Mouse (Mus musculus) B cell, adult (primary cell): ENCODE measurements around the gene Olfr313. TPM values are rescaled to one million over a fixed set of nuclear protein-coding genes. Genes with fewer than 3 reads are reported as not detected.

Source experiments
- total RNA-seq: library from RNA; stranded (reverse); gene quantifications from 4 replicates; pipeline ENCODE4 v1.2.4, GENCODE M21; 2023; ENCODE audit not compliant: inconsistent age

Olfr313 gene
- total RNA-seq = not detected in 4 replicates

GRCm38 (mm10) chr11:58814700-58815099 is at the start of gene Olfr313:
Gene Olfr313, plus strand, starts transcription at chr11:58815000.

GRCm38 (mm10) chr11:58772888-58773287 is 41.9 kb upstream of the Olfr313 start, which contains the start of gene Olfr315:
Gene Olfr315, plus strand, starts transcription at chr11:58773188.

GRCm38 (mm10) chr11:58782480-58783089 is 32.2 kb upstream of the Olfr313 start, which contains the start of gene Olfr314:
Gene Olfr314, plus strand, starts transcription at chr11:58782952.

GRCm38 (mm10) chr11:58801558-58802228 is 13.1 kb upstream of the Olfr313 start, which contains the start of gene Fam183b:
Gene Fam183b, minus strand, starts transcription at chr11:58801960.

GRCm38 (mm10) chr11:58828937-58829336 is 14.1 kb downstream of the Olfr313 start, which contains the start of gene Olfr312:
Gene Olfr312, plus strand, starts transcription at chr11:58829237.

GRCm38 (mm10) chr11:58838951-58839350 is 24.2 kb downstream of the Olfr313 start, which contains the start of gene Olfr311:
Gene Olfr311, plus strand, starts transcription at chr11:58839251.

GRCm38 (mm10) chr11:58846919-58847461 is 32.2 kb downstream of the Olfr313 start, which contains the start of gene Gm12258:
Gene Gm12258, plus strand, starts transcription at chr11:58847158.

GRCm38 (mm10) chr11:58867039-58867953 is 52.5 kb downstream of the Olfr313 start, which contains the start of gene 2810021J22Rik:
Gene 2810021J22Rik, plus strand, starts transcription at chr11:58867216.

Other genes with a start within 250 kb of the Olfr313 start
- not detected in 4 replicates for gene Olfr224, start 244.4 kb upstream of the Olfr313 start, total RNA-seq
- not detected in 4 replicates for gene Olfr325, start 237.3 kb upstream of the Olfr313 start, total RNA-seq
- gene Olfr324, start 219.9 kb upstream of the Olfr313 start, total RNA-seq = not detected in 4 replicates
- gene 2210407C18Rik, start 198.9 kb upstream of the Olfr313 start, total RNA-seq = not detected in 4 replicates
- gene Olfr323, start 184.5 kb upstream of the Olfr313 start, total RNA-seq = not detected in 4 replicates
- not detected in 4 replicates for gene Trim58, start 174.5 kb upstream of the Olfr313 start, total RNA-seq
- gene Olfr322, start 156.2 kb upstream of the Olfr313 start, total RNA-seq = not detected in 4 replicates
- not detected in 4 replicates for gene Olfr320, start 133.9 kb upstream of the Olfr313 start, total RNA-seq
- not detected in 4 replicates for gene Olfr319, start 115.8 kb upstream of the Olfr313 start, total RNA-seq
- gene Olfr318, start 91.0 kb upstream of the Olfr313 start, total RNA-seq = 0.58 to 0.96 TPM (median 0.68 TPM) in 4 replicates
- not detected in 4 replicates for gene Olfr317, start 75.8 kb upstream of the Olfr313 start, total RNA-seq
- not detected in 4 replicates for gene Olfr316, start 62.3 kb upstream of the Olfr313 start, total RNA-seq
- not detected in 4 replicates for gene Olfr315, start 41.8 kb upstream of the Olfr313 start, total RNA-seq
- gene Olfr314, start 32.0 kb upstream of the Olfr313 start, total RNA-seq = not detected in 4 replicates
- gene Fam183b, start 13.0 kb upstream of the Olfr313 start, total RNA-seq = not detected in 4 replicates
- not detected in 4 replicates for gene Olfr312, start 14.2 kb downstream of the Olfr313 start, total RNA-seq
- not detected in 4 replicates for gene Olfr311, start 24.3 kb downstream of the Olfr313 start, total RNA-seq
- 5.2 to 6.3 TPM (median 5.6 TPM) in 4 replicates for gene Gm12258, start 32.2 kb downstream of the Olfr313 start, total RNA-seq
- gene 2810021J22Rik, start 52.2 kb downstream of the Olfr313 start, total RNA-seq = 9.2 to 14.4 TPM (median 12.3 TPM) in 4 replicates
- 10.5 to 13.6 TPM (median 12.3 TPM) in 4 replicates for gene Zfp39, start 89.2 kb downstream of the Olfr313 start, total RNA-seq
- not detected in 4 replicates for gene Btnl10, start 102.9 kb downstream of the Olfr313 start, total RNA-seq
- 125 to 135 TPM (median 129 TPM) in 4 replicates for gene Rnf187, start 123.9 kb downstream of the Olfr313 start, total RNA-seq
- gene Hist3h2ba, start 133.9 kb downstream of the Olfr313 start, total RNA-seq = 15.9 to 25.1 TPM (median 21.4 TPM) in 4 replicates
- 63.1 to 74.2 TPM (median 70.1 TPM) in 4 replicates for gene Hist3h2a, start 139.7 kb downstream of the Olfr313 start, total RNA-seq
- gene Trim17, start 139.7 kb downstream of the Olfr313 start, total RNA-seq = 0.19 to 0.42 TPM (median 0.38 TPM) in 3 of 4 replicates, not detected in the other
- 117 to 129 TPM (median 123 TPM) in 4 replicates for gene Trim11, start 163.1 kb downstream of the Olfr313 start, total RNA-seq